Mouse (Mus musculus): Measurements from ENCODE around the gene Kmt5c. TPM values are rescaled to one million over a fixed set of nuclear protein-coding genes. Genes with fewer than 3 reads are reported as not detected.

The Kmt5c gene
- polyA plus RNA-seq, 1 experiment from 2014 or later, result 33.6 TPM

DNA sequence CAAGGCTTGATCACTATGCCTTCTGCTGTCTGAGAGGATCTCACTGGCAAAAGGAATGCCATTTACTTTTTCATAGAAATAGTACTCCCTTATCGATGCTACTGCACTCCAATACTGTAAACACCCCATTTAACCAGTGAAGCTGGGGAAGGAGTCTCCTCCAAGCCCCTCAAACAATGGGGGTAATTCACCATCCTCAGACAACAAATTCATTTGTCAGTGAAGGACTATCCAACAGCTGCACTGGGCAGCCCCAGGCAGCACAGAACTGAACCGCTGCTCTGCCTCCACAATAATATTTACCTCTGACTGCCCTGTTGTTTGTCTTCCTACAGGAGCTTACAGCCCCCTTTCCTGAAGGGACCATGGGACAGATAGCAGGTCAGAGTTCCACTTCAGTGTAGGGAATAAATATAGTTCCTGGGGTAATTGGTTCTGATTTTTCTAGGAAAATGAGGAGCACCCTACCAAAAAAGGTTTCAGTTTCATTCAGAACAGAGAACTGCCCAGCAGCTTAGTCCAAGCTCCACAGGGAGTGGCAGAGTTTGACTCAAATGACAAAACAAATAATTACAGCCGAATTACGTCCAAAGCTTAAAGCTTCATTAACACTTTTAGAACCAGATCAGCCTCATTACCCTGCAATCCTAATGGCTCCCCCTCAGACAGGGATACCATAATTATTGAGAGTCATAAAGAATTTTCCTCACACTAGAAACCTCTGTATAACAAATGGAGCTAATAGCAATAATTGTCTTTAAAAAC lies 25.2 kb downstream of the Kmt5c start:
- H3K9me3 ChIP-seq (ENCODE audit: low read length), result no peaks in the 10 kb centered on the region
- DNase-seq (no peak), ATAC-seq (peak; percentile 61)
- TF ChIP-seq CTCF (IDR thresholded peaks at IDR 0.05; ENCODE audit: low read depth) (no peak), EP300 (IDR thresholded peaks at IDR 0.05; ENCODE audit: low read depth) (no peak)
- H3K27ac ChIP-seq (ENCODE audit: low read depth), result peak overlapping the region; percentile 7; the same call in 1 of the 2 replicates
- no peaks in the 10 kb centered on the region for H3K36me3 ChIP-seq (replicated peaks; ENCODE audit: insufficient read depth, low read length)
- H3K27me3 ChIP-seq (ENCODE audit: insufficient read depth, low read length), result 0 out of 2 replicates have a peak, but pooled peaks cover 4% of the 10 kb centered on the region
- H3K9ac ChIP-seq (replicated peaks), result peak overlapping the region; percentile 35; the same call in 1 of the 2 replicates
- H3K4me1 ChIP-seq (ENCODE audit: insufficient read depth), result no peaks in the 10 kb centered on the region; the same call in 1 of the 2 replicates
- WGBS (ENCODE audit: insufficient replicate concordance), result 25% methylated on average over 4 of the region's 4 CpGs
- peak overlapping the region; percentile 35 for H3K4me2 ChIP-seq (ENCODE audit: low read depth, low read length)
- H3K4me3 ChIP-seq (ENCODE audit: low read depth, low read length), result no peak overlapping the region

DNA sequence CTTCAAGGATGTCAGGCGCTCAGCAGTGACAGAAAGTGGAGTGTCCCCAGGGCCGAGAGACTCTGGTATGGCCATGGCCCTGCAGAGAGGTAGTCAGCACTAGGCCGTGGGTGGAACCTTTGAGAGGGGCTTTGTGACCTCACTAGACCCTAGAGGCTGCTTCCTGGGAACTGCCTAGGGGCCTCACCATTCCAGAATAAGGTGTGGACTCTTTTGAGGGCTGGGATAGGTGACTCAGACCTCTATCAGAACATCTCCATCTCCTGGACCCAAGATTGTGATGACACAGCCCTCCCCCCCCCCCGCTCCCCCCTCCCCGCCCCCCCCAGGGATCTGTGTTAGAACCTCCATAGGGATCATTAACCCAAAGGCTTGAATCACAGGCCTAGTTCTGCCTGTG lies 31.3 kb downstream of the Kmt5c start, which contains the start of gene Fam71e2:
Gene Fam71e2, minus strand, starts transcription at position 101 of the 400 bp plus-strand sequence.
- Histone ChIP-seq H3K4me3 (ENCODE audit: low read depth, low read length) (no peak within 1 kb of the TSS), H3K27me3 (ENCODE audit: insufficient read depth, low read length) (peaks cover 19% of the 10 kb centered on the region), H3K27ac (ENCODE audit: low read depth) (no peak within 1 kb of the TSS), H3K4me2 (ENCODE audit: low read depth, low read length) (no peak within 1 kb of the TSS), H3K36me3 (replicated peaks; ENCODE audit: insufficient read depth, low read length) (no peaks in the 10 kb centered on the region), H3K4me1 (ENCODE audit: insufficient read depth) (no peaks in the 10 kb centered on the region), H3K9ac (replicated peaks) (no peak within 1 kb of the TSS), H3K9me3 (ENCODE audit: low read length) (no peaks in the 10 kb centered on the region)
- no peak for ATAC-seq
- TF ChIP-seq CTCF (IDR thresholded peaks at IDR 0.05; ENCODE audit: low read depth), result no peak
- TF ChIP-seq EP300 (IDR thresholded peaks at IDR 0.05; ENCODE audit: low read depth), result no peak
- no peak for DNase-seq
- WGBS (ENCODE audit: insufficient replicate concordance), result 63% methylated on average over 3 of the region's 5 CpGs

DNA sequence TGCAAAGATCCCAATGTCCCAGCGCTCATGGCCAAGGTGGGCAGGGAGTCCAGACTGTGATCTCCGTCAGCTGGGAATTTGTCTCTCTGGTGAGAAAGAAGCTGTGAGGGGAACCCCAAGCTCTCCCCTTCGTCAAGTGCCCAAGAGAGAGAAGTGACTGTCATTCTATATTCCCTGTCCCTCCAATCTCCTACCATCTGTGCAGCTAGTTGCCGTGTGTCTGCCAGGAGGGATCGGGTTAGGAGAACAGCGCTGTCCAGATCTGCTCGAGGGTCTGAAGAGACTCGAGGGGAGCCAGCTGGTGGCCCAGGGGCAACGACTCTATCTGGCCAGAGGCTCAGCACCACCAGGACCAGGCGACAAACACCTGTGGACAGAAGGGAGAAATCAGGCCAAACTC lies 36.2 kb downstream of the Kmt5c start:
- Histone ChIP-seq H3K27ac (ENCODE audit: low read depth) (no peak overlapping the region), H3K4me1 (ENCODE audit: insufficient read depth) (peaks cover 6% of the 10 kb centered on the region), H3K9ac (replicated peaks) (no peak overlapping the region), H3K4me3 (ENCODE audit: low read depth, low read length) (no peak overlapping the region), H3K9me3 (ENCODE audit: low read length) (no peaks in the 10 kb centered on the region), H3K36me3 (replicated peaks; ENCODE audit: insufficient read depth, low read length) (no peaks in the 10 kb centered on the region), H3K27me3 (ENCODE audit: insufficient read depth, low read length) (peaks cover 54% of the 10 kb centered on the region), H3K4me2 (ENCODE audit: low read depth, low read length) (no peak overlapping the region)
- no peak for TF ChIP-seq CTCF (IDR thresholded peaks at IDR 0.05; ENCODE audit: low read depth)
- TF ChIP-seq EP300 (IDR thresholded peaks at IDR 0.05; ENCODE audit: low read depth), result no peak
- ATAC-seq (no peak), DNase-seq (no peak)
- WGBS (ENCODE audit: insufficient replicate concordance), result 44% methylated on average over 10 of the region's 10 CpGs

- H3K27me3 ChIP-seq (ENCODE audit: insufficient read depth, low read length), result peaks cover 58% of the 10 kb centered on the region
- TF ChIP-seq CTCF (IDR thresholded peaks at IDR 0.05; ENCODE audit: low read depth) (no peak), EP300 (IDR thresholded peaks at IDR 0.05; ENCODE audit: low read depth) (no peak)
- DNase-seq, result peak; percentile 70
- peak overlapping the region; percentile 72 for H3K4me2 ChIP-seq (ENCODE audit: low read depth, low read length)
- ATAC-seq, result peak; percentile 73
- peaks cover 6% of the 10 kb centered on the region for H3K4me1 ChIP-seq (ENCODE audit: insufficient read depth)
- no peaks in the 10 kb centered on the region for H3K36me3 ChIP-seq (replicated peaks; ENCODE audit: insufficient read depth, low read length)
- no peak overlapping the region for H3K27ac ChIP-seq (ENCODE audit: low read depth)
- no peaks in the 10 kb centered on the region for H3K9me3 ChIP-seq (ENCODE audit: low read length)
- H3K9ac ChIP-seq (replicated peaks), result peak overlapping the region; percentile 50
- peak overlapping the region; percentile 41 for H3K4me3 ChIP-seq (ENCODE audit: low read depth, low read length)
- 3% methylated on average over 27 of the region's 56 CpGs for WGBS (ENCODE audit: insufficient replicate concordance)
Measured at GRCm38 (mm10) chr7:4776861-4777830, 37.2 kb downstream of the Kmt5c start.

DNA sequence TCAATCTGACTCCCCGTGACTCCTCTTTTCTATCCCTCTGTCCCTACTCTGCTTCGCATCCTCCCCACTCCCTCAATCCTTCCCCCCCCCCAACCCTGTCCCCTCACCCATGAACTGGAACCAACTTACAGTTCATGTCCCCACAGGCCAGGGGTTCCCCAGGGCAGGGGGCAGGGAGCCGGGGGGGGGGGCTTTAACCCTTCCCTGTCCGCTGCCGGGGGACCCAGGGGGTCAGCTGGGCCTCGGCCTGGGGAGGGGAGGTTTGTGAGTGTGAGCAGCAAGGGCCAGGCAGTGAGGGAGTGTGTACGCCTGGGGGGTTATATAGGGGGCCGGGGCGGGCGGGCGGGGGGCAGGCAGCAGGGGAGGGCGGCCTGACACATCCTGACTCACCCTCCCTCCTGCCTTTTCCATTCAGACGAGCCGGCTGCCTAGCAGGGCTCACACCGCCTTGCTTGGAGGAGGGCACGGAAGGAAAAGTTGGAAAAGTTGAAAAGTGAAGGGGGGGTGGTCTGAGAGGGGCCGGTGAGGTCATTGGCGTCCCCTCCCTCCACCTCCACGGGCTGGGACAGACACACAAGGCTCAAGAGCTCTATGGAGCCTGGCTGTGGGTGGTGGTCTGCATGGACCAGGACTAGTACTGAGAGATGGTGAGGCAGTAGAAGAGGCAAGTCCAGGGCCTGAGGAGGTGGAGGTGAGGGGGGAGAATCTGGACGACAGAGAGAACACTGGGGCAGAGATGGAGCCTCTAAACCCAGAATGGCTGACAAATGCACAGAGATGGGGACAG lies 38.1 kb downstream of the Kmt5c start:
- no peak overlapping the region for H3K4me2 ChIP-seq (ENCODE audit: low read depth, low read length)
- no peaks in the 10 kb centered on the region for H3K36me3 ChIP-seq (replicated peaks; ENCODE audit: insufficient read depth, low read length)
- no peak overlapping the region for H3K27ac ChIP-seq (ENCODE audit: low read depth)
- 0 out of 2 replicates have a peak overlapping the region, but pooled peaks have one; percentile 41 for H3K4me3 ChIP-seq (ENCODE audit: low read depth, low read length)
- TF ChIP-seq CTCF (IDR thresholded peaks at IDR 0.05; ENCODE audit: low read depth) (no peak), EP300 (IDR thresholded peaks at IDR 0.05; ENCODE audit: low read depth) (no peak)
- peaks cover 6% of the 10 kb centered on the region for H3K4me1 ChIP-seq (ENCODE audit: insufficient read depth)
- 21% methylated on average over 20 of the region's 20 CpGs for WGBS (ENCODE audit: insufficient replicate concordance)
- DNase-seq (no peak), ATAC-seq (no peak)
- no peaks in the 10 kb centered on the region for H3K9me3 ChIP-seq (ENCODE audit: low read length)
- peaks cover 58% of the 10 kb centered on the region for H3K27me3 ChIP-seq (ENCODE audit: insufficient read depth, low read length)
- H3K9ac ChIP-seq (replicated peaks), result no peak overlapping the region

Measured in liver, postnatal 0 days (tissue).